Mouse (Mus musculus) hindlimb bud, embryonic 11.5 days (tissue): ENCODE results near the gene Ly6g6f.
A peak's percentile ranks its signal among the peaks of the same experiment; 100 is the strongest.
"Not testable (repeated sequence)": the region's sequence is repeated elsewhere in the genome, so short reads cannot be mapped to it uniquely, and the experiment has no call there.

Experiments
- DNase-seq: peaks from one replicate; pipeline ENCODE4 v3.0.0-alpha.2; 2012; ENCODE audit warnings: low read depth, low spot score; ENCODE audit errors: extremely low spot score

The Ly6g6f gene

GRCm38 (mm10) chr17:35057090-35057489 lies 28.3 kb downstream of the Ly6g6f start:
- no peak for DNase-seq

- DNase-seq = no peak
These were observed 29.5 kb downstream of the Ly6g6f start for GRCm38 (mm10) chr17:35055691-35056495.

- no peak for DNase-seq
These were observed 33.1 kb downstream of the Ly6g6f start for GRCm38 (mm10) chr17:35052271-35052798.

GRCm38 (mm10) chr17:35051156-35052086 lies 34.0 kb downstream of the Ly6g6f start:
- no peak for DNase-seq

- DNase-seq = no peak
These were observed 35.2 kb downstream of the Ly6g6f start for GRCm38 (mm10) chr17:35050126-35050750.

- DNase-seq = no peak
These were observed 35.8 kb downstream of the Ly6g6f start, which contains the start of gene Clic1 for GRCm38 (mm10) chr17:35049561-35050016. Gene Clic1 (plus strand): TSS chr17:35049966.

GRCm38 (mm10) chr17:35048932-35049440 lies 36.4 kb downstream of the Ly6g6f start:
- no peak for DNase-seq

- no peak for DNase-seq
These were observed 37.1 kb downstream of the Ly6g6f start for GRCm38 (mm10) chr17:35048149-35048931.

GRCm38 (mm10) chr17:35047688-35048087 lies 37.7 kb downstream of the Ly6g6f start:
- no peak for DNase-seq

GRCm38 (mm10) chr17:35046681-35047455 lies 38.5 kb downstream of the Ly6g6f start, which contains the start of gene Msh5:
Gene Msh5 (minus strand): TSS chr17:35046745.
- peak; percentile 99 for DNase-seq

- DNase-seq = no peak
These were observed 39.4 kb downstream of the Ly6g6f start for GRCm38 (mm10) chr17:35045807-35046680.

GRCm38 (mm10) chr17:35044904-35045806 lies 40.3 kb downstream of the Ly6g6f start:
- no peak for DNase-seq

- no peak for DNase-seq
These were observed 41.6 kb downstream of the Ly6g6f start for GRCm38 (mm10) chr17:35043794-35044193.

GRCm38 (mm10) chr17:35039121-35039873 lies 46.1 kb downstream of the Ly6g6f start:
- DNase-seq = no peak

GRCm38 (mm10) chr17:35034896-35035295 lies 50.5 kb downstream of the Ly6g6f start:
- no peak for DNase-seq

- not testable (repeated sequence) for DNase-seq
These were observed 51.7 kb downstream of the Ly6g6f start for GRCm38 (mm10) chr17:35033703-35034102.
